Mouse (Mus musculus) inflammation-experienced regulatory T-cells, adult 6 months (primary cell): ENCODE data around the gene Shq1. TPM values are rescaled to one million over a fixed set of nuclear protein-coding genes. Genes with fewer than 3 reads are reported as not detected.

Source experiments
- ATAC-seq: one replicate; pipeline ENCODE4 v1.8.0; 2017
- polyA plus RNA-seq, 3 experiments: library from polyadenylated mRNA; unstranded; fragments of 100-300 nt; shearing (Covaris generic); gene quantifications; one replicate each; pipeline ENCODE4 v1.2.1; 2017

Shq1 gene
- polyA plus RNA-seq, 3 experiments from 2014 or later: 6.7 to 8.2 (median 7.8) TPM

DNA sequence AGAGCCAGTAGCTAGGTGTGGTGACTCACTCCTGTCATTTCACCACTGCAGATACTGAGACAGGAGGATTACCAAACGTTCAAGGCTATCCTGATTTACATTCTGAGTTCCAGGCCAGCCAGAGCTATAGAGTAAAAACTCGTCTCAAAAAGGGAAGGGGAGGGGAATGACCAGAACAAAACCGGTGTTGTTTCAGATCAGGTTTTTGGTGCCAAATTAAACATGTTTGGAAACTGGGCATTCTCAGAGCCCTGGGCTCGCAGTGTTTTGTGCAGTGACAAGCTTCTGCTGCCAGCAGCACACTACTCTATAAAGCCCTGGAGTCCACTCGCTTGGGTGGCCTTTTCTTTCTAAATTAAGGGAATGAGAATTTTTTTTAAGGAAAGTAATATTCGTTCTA lies 8.7 kb downstream of the Shq1 start:
- no peak for ATAC-seq

DNA sequence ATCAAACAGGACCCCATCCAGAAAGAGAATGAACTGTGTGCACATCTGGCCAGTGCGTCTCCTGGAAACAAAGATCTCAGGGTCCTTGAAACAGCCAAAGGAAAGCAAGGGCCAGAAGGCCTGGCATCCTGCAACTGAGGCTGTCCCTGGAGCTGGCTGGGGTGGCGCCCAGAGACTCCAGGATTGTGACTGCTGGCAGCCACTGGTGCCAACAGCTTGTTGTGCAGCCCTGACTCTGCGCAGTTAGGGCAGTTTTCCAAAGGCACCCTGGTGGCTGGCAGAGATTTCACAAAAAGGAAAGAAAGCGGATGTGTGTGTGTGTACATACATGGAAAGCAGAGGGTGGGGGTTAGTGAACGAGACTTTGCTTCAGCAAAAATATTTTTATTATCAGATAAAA lies 10.6 kb downstream of the Shq1 start:
- no peak for ATAC-seq

DNA sequence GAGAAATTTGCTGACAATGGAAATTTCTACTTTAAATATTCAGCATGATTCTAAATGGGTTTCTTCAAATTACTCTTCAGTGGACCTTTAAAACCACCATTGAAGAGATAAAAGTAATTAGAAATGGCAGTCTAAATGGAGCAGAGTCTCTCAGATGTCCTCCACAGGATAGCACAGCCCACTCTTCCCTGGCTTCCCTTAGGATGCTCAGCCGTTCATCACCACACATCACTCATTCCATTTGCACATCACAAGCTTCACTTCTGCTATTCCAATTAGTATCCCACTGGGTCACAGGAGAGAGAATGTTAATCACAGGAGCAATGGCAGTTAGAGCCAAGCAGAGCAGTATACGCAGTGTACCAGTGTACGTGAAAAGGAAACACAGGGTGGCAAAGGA lies 18.4 kb downstream of the Shq1 start:
- ATAC-seq: no peak

DNA sequence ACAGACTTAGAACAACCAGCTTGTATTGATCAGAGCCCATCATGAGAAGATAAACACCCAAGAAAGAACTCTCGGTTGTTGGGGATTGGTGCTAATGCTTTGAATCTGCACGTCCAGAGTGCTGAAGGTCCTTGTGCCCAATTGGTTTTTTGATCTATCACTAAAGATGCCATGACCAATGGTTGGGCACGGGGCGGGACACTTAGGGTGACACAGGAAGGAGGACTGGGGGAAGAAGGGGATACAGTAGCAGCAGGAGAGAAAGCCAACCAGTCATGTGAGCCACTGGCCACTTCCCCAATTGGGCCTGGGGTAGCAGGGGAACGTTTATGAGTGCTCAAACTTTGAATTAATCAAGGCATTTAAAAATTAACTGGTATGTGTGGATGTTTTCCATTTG lies 23.8 kb downstream of the Shq1 start:
- ATAC-seq: no peak

GRCm38 (mm10) chr6:100645469-100646201 lies 25.3 kb downstream of the Shq1 start:
- ATAC-seq: no peak

- no peak for ATAC-seq
Observed at GRCm38 (mm10) chr6:100644631-100645030, 26.3 kb downstream of the Shq1 start.

- no peak for ATAC-seq
Observed at GRCm38 (mm10) chr6:100642786-100643185, 28.2 kb downstream of the Shq1 start.

GRCm38 (mm10) chr6:100640591-100640990 lies 30.4 kb downstream of the Shq1 start:
- ATAC-seq: no peak

DNA sequence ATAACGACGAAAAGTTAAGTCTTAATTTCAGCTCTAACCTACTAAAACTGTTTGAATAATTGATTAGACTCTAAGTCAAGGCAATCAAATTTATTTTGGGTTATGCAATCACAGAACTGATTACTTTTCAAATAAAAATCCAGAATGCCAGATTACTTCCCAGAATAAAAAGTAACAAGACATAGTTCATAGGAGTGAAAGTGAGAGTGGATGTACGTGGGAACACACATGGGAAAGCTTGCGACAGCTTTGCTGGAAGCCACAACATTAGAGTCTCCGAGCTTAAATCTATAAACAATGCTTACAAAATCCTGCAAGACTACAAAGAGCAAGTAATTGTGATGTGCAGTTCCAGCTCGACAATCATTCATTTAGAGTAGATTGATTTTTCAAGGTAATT lies 41.9 kb downstream of the Shq1 start:
- ATAC-seq: no peak

DNA sequence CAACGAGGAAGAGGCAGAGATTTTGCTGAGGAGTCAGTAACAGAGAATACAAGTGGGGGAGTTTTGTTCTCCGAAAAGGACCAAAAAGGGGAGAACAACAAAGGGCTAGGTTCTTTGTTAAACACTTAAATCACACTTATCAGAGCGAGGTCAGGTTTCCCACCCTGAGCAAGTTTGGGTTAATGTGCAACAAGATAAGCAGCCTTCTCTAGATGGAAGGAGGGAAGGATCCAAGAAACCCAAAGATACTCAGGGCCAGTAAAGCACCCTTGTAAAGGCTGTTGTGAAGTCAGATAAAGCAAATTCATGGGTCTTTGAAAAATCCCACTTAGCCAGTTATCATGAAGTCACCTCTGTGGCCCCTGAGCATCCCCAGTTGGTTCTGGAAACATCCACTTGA lies 42.7 kb downstream of the Shq1 start:
- ATAC-seq: no peak

DNA sequence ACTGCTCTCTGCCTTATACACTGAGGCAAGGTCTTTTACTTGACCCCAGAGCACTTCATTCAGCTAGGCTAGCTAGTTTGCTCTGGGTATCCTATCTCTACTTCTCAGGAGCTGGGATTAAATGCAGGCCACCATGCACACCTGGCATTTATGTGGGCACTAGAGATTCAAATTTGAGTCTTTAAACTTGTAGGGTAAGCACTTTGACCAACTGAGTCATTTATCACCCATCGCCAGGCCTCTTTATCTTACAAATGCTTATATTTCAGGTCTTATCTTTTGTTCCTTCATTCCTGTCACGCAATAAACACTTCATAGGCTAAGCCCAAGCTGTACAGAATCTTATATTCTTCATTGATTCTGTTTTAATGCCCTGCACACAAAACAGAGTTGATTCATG lies 47.0 kb downstream of the Shq1 start:
- no peak for ATAC-seq

DNA sequence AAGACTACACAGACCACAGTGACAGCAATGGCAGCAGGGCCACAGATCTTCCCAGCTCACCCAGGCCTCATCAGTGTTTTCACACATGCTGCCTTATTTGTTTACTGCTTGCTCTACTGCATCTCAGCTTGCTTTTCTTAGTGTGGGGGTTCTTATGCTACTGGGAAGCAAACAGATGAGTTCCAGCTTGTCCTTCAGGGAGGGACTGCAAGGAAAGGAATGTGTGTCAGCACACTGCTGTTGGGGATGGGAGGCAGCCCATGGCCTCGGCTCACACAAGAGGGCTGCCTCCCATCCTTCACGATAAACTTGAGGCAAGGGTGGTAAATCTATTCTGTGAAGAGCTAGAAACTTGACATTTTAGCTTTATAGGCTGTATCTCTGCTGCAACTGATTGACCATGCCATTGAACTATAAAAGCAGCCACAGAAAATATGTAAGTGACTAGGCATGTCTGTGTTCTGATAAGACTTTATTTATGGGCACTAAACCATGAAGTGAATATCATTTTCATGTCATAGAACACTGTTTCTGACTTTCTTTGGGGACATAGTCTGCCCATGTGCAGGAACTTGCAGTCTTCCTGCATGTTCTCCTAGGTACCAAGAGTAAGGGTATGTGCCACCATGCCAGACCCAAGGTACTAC lies 48.0 kb downstream of the Shq1 start:
- no peak for ATAC-seq

GRCm38 (mm10) chr6:100620411-100620810 lies 50.5 kb downstream of the Shq1 start:
- no peak for ATAC-seq

- no peak for ATAC-seq
Observed at GRCm38 (mm10) chr6:100619309-100619708, 51.6 kb downstream of the Shq1 start.

DNA sequence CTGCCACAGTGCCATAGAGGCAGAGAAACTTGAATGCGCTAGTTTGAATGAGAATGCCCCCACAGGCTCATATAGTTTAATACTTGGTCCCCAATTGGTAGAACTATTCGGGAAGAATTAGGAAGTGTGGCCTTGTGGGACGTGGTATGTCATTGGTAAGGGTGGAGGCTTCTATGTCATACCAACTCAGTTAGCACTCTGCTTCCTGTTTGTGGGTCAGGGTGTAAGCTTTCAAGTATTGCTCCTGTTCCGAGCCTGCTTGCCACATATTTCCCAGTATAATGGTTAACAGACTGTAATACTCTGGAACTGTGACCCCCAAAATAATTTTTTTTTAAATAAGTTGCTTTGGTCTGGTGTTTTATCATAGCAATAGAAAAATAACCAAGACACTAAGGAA lies 54.8 kb downstream of the Shq1 start:
- ATAC-seq: no peak

GRCm38 (mm10) chr6:100613593-100614267 lies 57.2 kb downstream of the Shq1 start:
- ATAC-seq: no peak

DNA sequence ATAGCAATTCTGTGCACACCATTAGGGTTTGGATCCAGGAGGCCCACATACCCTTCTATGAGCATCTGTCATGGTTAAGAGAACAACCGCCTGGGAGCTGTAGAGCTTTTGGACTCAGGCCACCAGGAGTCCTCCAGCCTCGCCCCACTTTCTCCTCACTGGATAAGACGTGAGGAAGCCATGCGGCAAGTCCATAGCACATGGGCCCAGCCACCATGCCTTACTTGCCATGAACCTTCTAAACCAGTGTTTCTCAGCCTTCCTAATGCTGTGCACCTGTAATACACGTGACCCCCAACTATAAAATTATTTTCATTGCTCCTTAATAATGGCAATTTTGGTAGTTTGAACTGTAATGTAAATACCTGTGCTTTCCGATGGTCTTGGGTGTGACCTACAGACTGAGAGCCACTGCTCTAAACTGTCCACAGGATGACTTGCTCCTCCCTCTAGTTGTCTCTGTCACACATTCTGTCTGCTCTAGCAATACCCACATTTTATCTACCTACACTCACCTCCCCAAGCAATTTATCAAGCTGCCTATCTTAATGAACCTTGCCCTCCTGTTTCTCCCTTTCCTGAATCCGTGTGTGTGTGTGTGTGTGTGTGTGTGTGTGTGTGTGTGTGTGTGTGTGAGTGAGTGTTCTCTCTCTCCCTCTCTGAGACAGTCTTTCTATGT lies 59.9 kb downstream of the Shq1 start:
- no peak for ATAC-seq

DNA sequence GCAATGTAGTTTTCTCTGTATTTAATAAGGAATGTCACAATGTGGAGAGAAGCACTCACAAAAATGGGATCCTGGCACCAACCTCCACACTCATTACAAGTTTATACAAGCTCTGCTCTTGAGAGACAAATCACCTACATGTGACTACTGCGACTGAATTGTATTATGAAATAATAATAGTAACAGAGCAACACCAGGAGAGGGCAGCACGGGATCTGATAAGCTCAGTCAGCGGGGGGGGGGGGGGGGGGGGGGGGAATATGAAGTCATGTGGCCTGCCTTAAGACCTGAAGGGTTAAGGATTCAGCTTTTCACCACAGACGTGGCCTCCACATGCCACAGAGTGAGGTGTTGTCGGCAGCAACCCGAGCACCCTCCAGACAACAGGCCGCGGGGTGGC lies 60.8 kb downstream of the Shq1 start:
- ATAC-seq: no peak

DNA sequence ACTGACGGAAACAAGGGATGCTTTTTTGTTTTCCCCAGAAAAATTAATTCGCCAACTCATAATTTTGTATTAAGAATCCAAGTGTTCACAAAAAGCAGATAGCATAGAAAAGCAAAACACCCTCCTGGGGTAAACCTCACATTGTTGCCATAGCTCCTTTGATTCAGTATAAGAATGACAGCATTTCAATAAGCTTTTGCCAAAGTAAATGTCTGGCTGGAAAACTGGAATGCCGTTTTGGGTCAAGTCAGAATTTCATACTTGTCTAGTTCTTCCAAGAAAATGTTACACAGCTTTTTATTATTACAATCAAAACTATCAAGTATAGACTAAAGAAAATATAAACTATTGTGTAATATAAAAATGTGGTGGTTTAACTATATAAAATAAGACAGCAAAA lies 61.7 kb downstream of the Shq1 start:
- ATAC-seq: no peak

- no peak for ATAC-seq
Observed at GRCm38 (mm10) chr6:100608429-100608828, 62.5 kb downstream of the Shq1 start.

DNA sequence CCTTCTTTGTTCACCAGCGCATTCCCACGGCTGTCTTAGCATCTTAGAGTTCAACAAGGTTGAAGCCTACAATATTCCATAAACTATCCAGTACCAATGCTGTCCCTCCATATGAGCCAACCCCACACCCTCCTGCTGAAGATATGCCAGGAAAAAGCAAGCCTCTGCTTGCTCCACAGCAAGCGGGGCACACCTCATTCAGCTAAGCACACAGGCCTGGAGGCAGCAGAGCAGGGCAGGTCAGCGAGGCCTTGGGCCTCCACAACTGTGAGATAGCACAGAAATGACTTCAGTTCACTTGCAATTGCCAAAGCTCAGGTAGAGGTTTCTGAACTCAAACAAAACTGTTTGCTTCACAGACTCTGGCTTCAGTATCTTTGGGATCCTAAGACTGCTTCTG lies 64.2 kb downstream of the Shq1 start:
- no peak for ATAC-seq

- ATAC-seq: no peak
Observed at GRCm38 (mm10) chr6:100603702-100604101, 67.3 kb downstream of the Shq1 start.

GRCm38 (mm10) chr6:100601634-100602033 lies 69.3 kb downstream of the Shq1 start:
- ATAC-seq: no peak
